Mouse (Mus musculus) G1E (cell line): ENCODE results near the gene Zfp286. TPM values are rescaled to one million over a fixed set of nuclear protein-coding genes. Genes with fewer than 3 reads are reported as not detected.

Experiments used
- ATAC-seq: 2 replicates; pipeline ENCODE4 v1.8.0; 2016; ENCODE audit warnings: mild to moderate bottlenecking; ENCODE audit not compliant: insufficient number of reproducible peaks, poor library complexity, low FRiP score, severe bottlenecking; ENCODE audit errors: extremely low read depth
- DNase-seq: peaks from one replicate; pipeline ENCODE4 v3.0.0; 2012; ENCODE audit warnings: low spot score
- H3K27me3 ChIP-seq: 2 replicates; pipeline ENCODE4 v1.6.1; 2012; ENCODE audit warnings: mild to moderate bottlenecking, low read length, inconsistent platforms; ENCODE audit not compliant: insufficient read depth
- H3K36me3 ChIP-seq: replicated peaks from 2 replicates; pipeline ENCODE3; 2012; ENCODE audit warnings: mild to moderate bottlenecking, inconsistent platforms
- H3K4me1 ChIP-seq: 2 replicates; pipeline ENCODE4 v1.6.1; 2012; ENCODE audit warnings: low read depth, low read length, inconsistent platforms, mixed read lengths; ENCODE audit not compliant: insufficient read depth
- H3K4me3 ChIP-seq: 2 replicates; pipeline ENCODE4 v1.5.1; 2012; ENCODE audit warnings: low read depth, mild to moderate bottlenecking, inconsistent platforms, low read length, moderate library complexity, mixed read lengths
- H3K9me3 ChIP-seq: replicated peaks from 2 replicates; pipeline ENCODE4 v1.6.1; 2012; ENCODE audit warnings: inconsistent platforms
- CTCF ChIP-seq: IDR thresholded peaks from 2 replicates; pipeline ENCODE4 v1.5.1; 2012; ENCODE audit warnings: low read depth, low read length, inconsistent platforms, mixed read lengths
- GATA1 ChIP-seq: IDR thresholded peaks from 2 replicates; pipeline ENCODE4 v1.6.1; 2012; ENCODE audit warnings: borderline replicate concordance, low read length, inconsistent platforms, mixed read lengths
- GATA2 ChIP-seq: IDR thresholded peaks from 2 replicates; pipeline ENCODE4 v1.6.1; 2012; ENCODE audit warnings: low read depth, low read length, inconsistent platforms, borderline replicate concordance
- POLR2AphosphoS5 ChIP-seq: IDR thresholded peaks from 2 replicates; pipeline ENCODE4 v1.6.1; 2012; ENCODE audit warnings: low read depth, low read length, inconsistent platforms; ENCODE audit not compliant: insufficient replicate concordance
- TAL1 ChIP-seq: conservative IDR thresholded peaks from 2 replicates; pipeline ENCODE4 v1.6.1; 2012; ENCODE audit warnings: low read depth, low read length, inconsistent platforms, mixed read lengths
- polyA plus RNA-seq: library from polyadenylated mRNA; stranded (reverse); fragments of >175 nt; gene quantifications from 2 replicates; pipeline ENCODE4 v1.2.3, GENCODE M21; 2012
- total RNA-seq, 2 experiments: library from RNA; stranded (forward) in 1 of 2; stranded (reverse) in 1 of 2; fragments of 200-1000 nt in 1 of 2; fragments of >200 nt in 1 of 2; fragmentation: Nextera tagmentation in 1 of 2; gene quantifications; 2 replicates each; pipeline ENCODE4 v1.2.3; 2014 to 2017

The Zfp286 gene
- total and polyA plus RNA-seq, 3 experiments, result 1.6 TPM; not detected in 2

DNA sequence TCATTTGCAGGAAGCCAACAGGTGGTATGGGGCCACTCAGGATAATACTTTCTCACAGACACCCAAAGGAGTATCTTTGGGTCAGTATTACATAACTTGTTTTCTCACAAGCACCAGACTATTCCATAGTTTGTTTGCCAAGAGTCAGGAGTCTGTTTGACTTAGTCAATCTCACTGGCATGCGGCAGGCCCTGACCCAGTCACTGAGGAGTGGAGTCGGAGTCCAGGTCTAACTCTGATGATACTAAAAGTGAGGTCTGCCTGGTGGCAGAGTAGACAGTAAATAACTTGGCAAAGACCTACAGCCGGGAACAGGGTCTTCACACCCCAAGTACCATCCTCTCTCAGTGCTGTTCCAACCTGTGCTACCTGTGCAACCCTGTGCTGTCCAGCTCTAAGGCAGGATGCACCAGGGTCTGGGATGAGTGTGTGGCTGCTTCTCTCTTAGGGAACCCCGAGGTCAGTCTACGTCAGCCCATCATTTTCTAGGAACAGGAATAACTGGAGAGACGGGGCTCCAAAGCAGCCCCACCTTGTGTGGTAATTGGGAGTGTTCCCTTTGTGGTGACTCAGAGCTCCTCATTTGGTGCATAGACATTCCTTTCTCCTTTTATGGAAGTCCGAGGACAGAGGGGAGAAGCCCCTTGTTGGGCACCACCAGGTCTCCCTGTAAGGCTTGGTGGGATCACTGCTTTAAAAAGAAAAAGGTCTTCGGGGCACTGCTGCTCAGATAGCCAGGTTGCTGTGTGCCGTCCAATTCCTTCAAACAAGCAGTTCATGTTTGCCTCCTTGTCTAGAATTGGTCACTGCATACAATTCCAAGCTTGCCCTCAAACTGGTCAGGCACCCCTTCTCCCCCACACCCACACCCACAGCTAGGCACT lies 36.2 kb upstream of the Zfp286 start:
- DNase-seq (no peak), ATAC-seq (no peak)
- no peaks in the 10 kb centered on the region for H3K4me1 ChIP-seq
- no peak for TF ChIP-seq GATA2
- no peak for TF ChIP-seq CTCF
- TF ChIP-seq TAL1, result no peak
- no peak for TF ChIP-seq POLR2AphosphoS5
- TF ChIP-seq GATA1, result no peak
- no peak overlapping the region for H3K4me3 ChIP-seq
- H3K36me3 ChIP-seq, result peaks cover 11% of the 10 kb centered on the region
- no peaks in the 10 kb centered on the region; the same call in 1 of the 2 replicates for H3K27me3 ChIP-seq
- no peaks in the 10 kb centered on the region for H3K9me3 ChIP-seq

DNA sequence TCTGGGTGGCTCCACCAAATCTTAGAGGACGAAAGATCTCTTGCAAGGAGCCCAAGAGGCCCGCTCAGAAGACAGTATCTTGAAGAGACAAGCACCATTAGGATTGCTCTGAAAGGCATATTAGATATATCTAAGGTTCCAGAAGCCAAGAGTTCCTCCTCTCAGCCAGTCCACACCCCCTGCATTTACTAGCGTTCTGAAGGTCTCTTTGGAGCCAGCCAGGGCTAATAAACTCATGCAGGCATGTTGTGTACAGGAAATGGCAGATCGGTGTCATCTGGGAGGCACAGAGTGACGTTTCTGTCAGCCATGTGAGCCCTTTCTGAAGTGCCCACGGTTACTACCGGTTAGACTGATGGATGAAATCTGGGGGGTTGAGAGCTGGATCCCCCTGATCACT lies 34.9 kb upstream of the Zfp286 start:
- ATAC-seq, result no peak
- H3K27me3 ChIP-seq, result no peaks in the 10 kb centered on the region; the same call in 1 of the 2 replicates
- no peak for DNase-seq
- no peaks in the 10 kb centered on the region for H3K4me1 ChIP-seq
- peaks cover 7% of the 10 kb centered on the region for H3K36me3 ChIP-seq
- no peaks in the 10 kb centered on the region for H3K9me3 ChIP-seq
- TF ChIP-seq TAL1 (no peak), GATA1 (no peak), CTCF (no peak), POLR2AphosphoS5 (no peak), GATA2 (no peak)
- no peak overlapping the region for H3K4me3 ChIP-seq

DNA sequence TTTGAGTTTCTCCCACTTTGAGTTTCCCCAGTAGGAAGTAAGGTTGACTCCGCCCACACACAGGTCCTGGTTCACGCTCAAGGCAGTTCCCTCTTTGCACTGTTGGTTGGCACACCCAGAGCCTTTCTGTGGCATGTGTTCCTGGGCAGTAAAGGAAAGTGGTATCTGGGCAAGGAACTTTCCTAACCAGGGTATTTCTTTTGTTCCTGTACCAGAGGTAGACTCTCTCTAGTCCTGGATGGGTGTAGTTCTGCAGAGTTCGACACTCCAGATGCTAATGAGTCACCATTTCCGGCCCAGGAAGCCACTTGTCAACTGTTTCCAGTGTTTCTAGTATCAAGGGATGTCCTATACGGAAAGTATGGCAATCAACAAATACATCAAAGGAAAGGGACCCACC lies 32.6 kb upstream of the Zfp286 start:
- H3K4me1 ChIP-seq, result no peaks in the 10 kb centered on the region
- H3K36me3 ChIP-seq, result no peaks in the 10 kb centered on the region
- H3K9me3 ChIP-seq, result no peaks in the 10 kb centered on the region
- DNase-seq, result no peak
- ATAC-seq, result no peak
- H3K27me3 ChIP-seq, result peaks cover 5% of the 10 kb centered on the region
- TF ChIP-seq TAL1 (no peak), GATA1 (no peak), POLR2AphosphoS5 (no peak), CTCF (no peak), GATA2 (no peak)
- H3K4me3 ChIP-seq, result no peak overlapping the region

DNA sequence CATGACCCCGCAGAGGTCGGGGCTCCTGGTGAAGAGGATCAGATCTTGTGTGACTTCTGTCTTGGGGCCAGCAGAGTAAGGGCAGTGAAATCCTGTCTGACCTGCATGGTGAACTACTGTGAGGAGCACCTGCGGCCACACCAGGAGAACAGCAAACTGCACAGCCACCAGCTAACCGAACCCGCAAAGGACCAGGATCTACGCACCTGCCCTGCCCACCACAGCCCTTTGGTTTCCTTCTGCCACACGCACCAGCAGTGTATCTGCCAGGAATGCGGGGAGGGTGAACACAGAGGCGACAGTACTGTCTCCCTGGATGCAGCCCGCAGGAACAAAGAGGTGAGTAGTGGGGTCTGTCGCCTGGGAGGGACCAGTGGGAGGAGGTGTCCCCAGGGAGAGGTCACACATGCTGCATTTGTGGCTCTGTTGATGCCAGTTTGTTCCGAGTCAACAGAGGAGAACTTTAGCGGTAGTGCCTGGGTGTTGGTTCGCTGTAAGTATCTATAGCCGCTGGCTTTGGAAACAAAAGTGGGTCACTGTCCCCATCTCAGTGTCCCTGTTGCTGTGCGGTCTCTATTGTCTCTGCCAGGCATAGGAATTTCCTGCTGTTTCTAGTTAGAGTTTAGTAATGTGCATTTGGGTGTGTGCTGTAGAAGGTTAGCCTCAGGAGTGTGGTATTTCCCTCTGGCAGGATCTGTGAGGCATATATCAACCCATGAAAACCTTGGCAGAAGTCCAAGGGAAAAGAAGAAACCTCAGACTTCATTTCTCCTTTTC lies 31.6 kb upstream of the Zfp286 start:
- TF ChIP-seq POLR2AphosphoS5, result no peak
- DNase-seq (no peak), ATAC-seq (no peak)
- no peaks in the 10 kb centered on the region for H3K4me1 ChIP-seq
- H3K4me3 ChIP-seq, result peak overlapping the region; percentile 42
- peaks cover 5% of the 10 kb centered on the region for H3K27me3 ChIP-seq
- no peaks in the 10 kb centered on the region for H3K9me3 ChIP-seq
- H3K36me3 ChIP-seq, result no peaks in the 10 kb centered on the region

DNA sequence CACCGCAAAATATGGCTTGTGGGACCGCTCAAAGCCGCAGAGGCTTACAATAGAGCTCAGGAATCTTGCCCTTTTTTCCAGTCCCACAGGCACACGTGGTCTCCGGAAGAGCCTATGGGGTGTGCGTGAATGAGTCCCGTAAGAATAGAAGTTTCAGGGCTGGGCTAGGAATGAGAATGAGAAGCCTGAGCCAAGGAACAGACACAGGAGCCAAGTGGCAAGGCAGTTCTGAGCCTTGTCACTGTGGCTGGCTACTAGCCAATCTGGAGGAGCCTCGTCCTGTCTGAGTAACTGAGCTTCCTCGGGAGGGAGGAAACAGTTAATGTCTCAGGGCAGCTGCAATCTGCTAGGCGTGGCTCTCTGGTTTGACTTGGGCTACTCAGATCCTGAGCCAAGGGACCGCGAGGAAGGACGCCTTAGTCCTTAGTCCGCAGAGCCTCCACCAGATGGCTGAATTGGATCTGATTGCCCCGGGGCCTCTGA lies 30.8 kb upstream of the Zfp286 start, which contains the start of gene Trim16:
Gene Trim16 (plus strand): TSS at position 173 of the 483 bp plus-strand sequence.
- Histone ChIP-seq H3K4me3 (peak within 1 kb of the TSS; percentile 42), H3K9me3 (no peaks in the 10 kb centered on the region), H3K27me3 (peaks cover 5% of the 10 kb centered on the region), H3K36me3 (no peaks in the 10 kb centered on the region), H3K4me1 (no peaks in the 10 kb centered on the region)
- TF ChIP-seq CTCF, result no peak
- no peak for TF ChIP-seq TAL1
- TF ChIP-seq GATA2, result no peak
- no peak for TF ChIP-seq POLR2AphosphoS5
- TF ChIP-seq GATA1, result no peak
- DNase-seq (peak; percentile 12), ATAC-seq (no peak)

DNA sequence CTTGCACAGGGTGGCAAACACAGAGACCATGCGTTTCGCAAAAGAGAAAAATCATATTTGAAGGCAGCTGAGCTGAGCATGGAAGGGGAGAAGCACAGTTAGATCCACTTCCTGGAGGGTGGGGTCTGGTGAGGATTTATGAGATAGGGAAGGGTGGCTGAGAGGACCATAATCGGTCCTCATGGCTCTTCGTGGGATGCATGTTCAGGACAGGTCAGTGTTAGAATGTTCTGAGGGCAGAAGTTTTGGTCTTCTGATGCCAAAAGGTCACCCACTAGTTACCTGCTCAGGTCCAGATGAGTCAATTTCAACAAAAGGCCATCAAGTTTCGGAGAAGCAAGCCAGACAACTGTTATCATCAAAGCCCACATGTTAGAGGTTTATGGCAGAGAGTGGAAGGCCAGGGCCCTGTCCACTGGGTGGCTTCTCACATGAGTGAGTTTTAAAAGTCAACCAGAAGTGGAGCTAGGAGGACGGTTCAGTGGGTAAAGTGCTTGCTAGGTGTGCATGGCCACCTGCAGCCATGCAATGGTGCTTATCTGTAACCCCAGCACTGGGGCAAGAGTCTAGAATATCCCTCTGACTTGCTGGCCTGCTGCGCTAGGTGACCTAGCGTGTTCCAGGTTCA lies 29.9 kb upstream of the Zfp286 start:
- no peaks in the 10 kb centered on the region for H3K9me3 ChIP-seq
- H3K27me3 ChIP-seq, result peaks cover 5% of the 10 kb centered on the region
- no peaks in the 10 kb centered on the region for H3K36me3 ChIP-seq
- no peaks in the 10 kb centered on the region for H3K4me1 ChIP-seq
- no peak for DNase-seq
- H3K4me3 ChIP-seq, result no peak overlapping the region
- ATAC-seq, result no peak
- TF ChIP-seq GATA1 (no peak), GATA2 (no peak), CTCF (no peak), POLR2AphosphoS5 (no peak), TAL1 (no peak)
